Mouse (Mus musculus): Measurements from ENCODE around the gene Rnf212b. TPM values are rescaled to one million over a fixed set of nuclear protein-coding genes. Genes with fewer than 3 reads are reported as not detected.

Rnf212b gene
- polyA plus RNA-seq, 1 experiment from 2014 or later = not detected

DNA sequence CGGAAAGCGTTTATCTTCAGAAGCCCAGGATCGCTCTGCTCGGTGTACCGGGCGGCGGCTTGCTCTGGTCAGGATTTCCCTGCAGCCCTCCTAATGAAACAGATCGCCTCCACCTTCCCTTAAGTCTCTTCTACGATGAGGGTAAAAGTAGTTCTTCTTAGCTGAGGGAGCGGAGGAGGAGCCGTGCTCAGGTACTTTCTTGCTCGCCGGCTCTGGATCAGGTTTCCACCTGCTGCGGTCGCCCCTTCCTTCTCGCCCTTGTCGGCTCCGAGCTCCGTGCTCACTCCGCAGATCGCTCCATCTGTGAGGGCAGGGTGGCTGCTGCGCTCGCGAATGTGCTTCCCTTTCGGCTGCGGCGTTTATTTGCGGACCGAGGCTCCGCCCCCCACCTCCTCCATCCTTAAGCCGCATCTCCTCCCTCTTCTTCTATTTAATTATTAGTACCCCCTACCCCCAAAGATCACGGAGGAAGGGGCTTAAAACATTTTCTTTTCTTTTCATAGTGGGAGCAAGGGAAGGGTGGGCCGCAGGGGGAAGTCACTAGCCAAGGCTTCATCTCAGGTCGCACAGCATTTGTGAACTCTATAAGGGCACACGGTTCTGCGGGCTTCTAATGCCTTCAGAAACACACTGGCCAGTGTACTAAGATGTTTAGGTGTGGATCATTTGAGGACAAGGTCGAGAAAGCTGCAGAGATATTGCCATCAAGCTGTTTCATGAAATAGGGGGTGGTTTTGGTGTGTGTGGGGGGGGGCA, 32.2 kb upstream of the Rnf212b start, which contains the start of gene Slc7a8:
TSS of gene Slc7a8 (minus strand) at position 337 of the 756 bp plus-strand sequence.
- H3K9me3 ChIP-seq (replicated peaks) = no peaks in the 10 kb centered on the region
- H3K27me3 ChIP-seq = peaks cover 30% of the 10 kb centered on the region
- H3K4me3 ChIP-seq = peak within 1 kb of the TSS; percentile 57
- H3K36me3 ChIP-seq (ENCODE audit: poor library complexity, severe bottlenecking) = no peaks in the 10 kb centered on the region
- H3K27ac ChIP-seq = peak within 1 kb of the TSS; percentile 54
- peaks cover 13% of the 10 kb centered on the region; the same call in 1 of the 2 replicates for H3K4me1 ChIP-seq
- 1% methylated on average over 37 of the region's 37 CpGs for WGBS
- H3K4me2 ChIP-seq = peak within 1 kb of the TSS; percentile 92
- peak; percentile 84 for ATAC-seq
- H3K9ac ChIP-seq = peak within 1 kb of the TSS; percentile 67

GRCm38 (mm10) chr14:54782971-54783370, 31.0 kb upstream of the Rnf212b start:
- Histone ChIP-seq H3K4me2 (no peak overlapping the region), H3K9me3 (replicated peaks) (no peaks in the 10 kb centered on the region), H3K36me3 (ENCODE audit: poor library complexity, severe bottlenecking) (no peaks in the 10 kb centered on the region), H3K4me1 (peaks cover 13% of the 10 kb centered on the region; the same call in 1 of the 2 replicates), H3K4me3 (no peak overlapping the region), H3K27ac (no peak overlapping the region), H3K27me3 (peaks cover 30% of the 10 kb centered on the region), H3K9ac (no peak overlapping the region)
- 85% methylated on average over 6 of the region's 6 CpGs for WGBS
- ATAC-seq = no peak

DNA sequence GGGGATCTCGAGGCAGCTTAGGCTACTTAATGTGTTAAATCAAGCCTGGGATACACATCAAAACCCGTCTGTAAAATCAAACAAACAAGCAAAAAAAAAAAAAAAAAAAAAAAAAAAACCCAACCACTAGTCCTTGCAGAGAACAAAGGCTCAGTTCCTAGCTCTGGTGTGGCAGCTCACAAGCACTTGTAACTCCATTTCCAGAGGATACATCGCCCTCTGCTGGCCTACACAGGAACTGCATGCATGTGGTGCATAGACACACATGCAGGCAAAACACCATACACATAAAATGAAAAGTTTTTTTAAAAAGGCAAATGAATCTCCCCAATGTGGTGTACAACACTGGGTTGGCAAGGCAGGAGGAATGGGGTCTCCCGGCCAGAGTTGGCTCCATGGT, 28.0 kb upstream of the Rnf212b start:
- Histone ChIP-seq H3K4me3 (no peak overlapping the region), H3K36me3 (ENCODE audit: poor library complexity, severe bottlenecking) (no peaks in the 10 kb centered on the region), H3K9ac (no peak overlapping the region), H3K27me3 (peaks cover 20% of the 10 kb centered on the region), H3K4me2 (no peak overlapping the region), H3K4me1 (peaks cover 7% of the 10 kb centered on the region; the same call in 1 of the 2 replicates), H3K9me3 (replicated peaks) (no peaks in the 10 kb centered on the region), H3K27ac (no peak overlapping the region)
- WGBS = 48% methylated on average over 4 of the region's 4 CpGs
- no peak for ATAC-seq

DNA sequence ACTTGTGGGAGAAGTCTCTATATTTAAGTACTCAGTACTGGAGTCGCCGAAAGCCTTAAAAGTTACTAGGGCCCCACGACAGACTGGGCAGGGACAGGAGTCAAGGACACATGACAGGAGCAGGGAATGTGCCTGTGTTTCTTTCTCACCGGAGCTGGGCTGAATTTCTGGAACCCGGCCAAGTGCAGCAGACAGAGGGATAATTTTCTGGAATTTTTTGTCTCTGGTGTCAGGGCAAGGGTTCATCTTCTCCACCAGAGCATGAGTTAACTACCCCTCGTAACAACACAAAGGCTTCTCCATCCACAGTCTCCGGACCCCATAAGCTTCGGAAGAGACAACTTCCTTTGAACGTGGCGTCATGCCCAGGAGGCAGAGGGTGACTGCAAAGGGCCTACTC, 27.5 kb upstream of the Rnf212b start:
- 0 out of 2 replicates have a peak, but pooled peaks cover 6% of the 10 kb centered on the region for H3K4me1 ChIP-seq
- H3K27me3 ChIP-seq = peaks cover 20% of the 10 kb centered on the region
- no peak overlapping the region for H3K4me3 ChIP-seq
- no peak for ATAC-seq
- H3K4me2 ChIP-seq = no peak overlapping the region
- no peak overlapping the region for H3K9ac ChIP-seq
- H3K36me3 ChIP-seq (ENCODE audit: poor library complexity, severe bottlenecking) = no peaks in the 10 kb centered on the region
- WGBS = 63% methylated on average over 10 of the region's 10 CpGs
- no peaks in the 10 kb centered on the region for H3K9me3 ChIP-seq (replicated peaks)
- no peak overlapping the region for H3K27ac ChIP-seq

DNA sequence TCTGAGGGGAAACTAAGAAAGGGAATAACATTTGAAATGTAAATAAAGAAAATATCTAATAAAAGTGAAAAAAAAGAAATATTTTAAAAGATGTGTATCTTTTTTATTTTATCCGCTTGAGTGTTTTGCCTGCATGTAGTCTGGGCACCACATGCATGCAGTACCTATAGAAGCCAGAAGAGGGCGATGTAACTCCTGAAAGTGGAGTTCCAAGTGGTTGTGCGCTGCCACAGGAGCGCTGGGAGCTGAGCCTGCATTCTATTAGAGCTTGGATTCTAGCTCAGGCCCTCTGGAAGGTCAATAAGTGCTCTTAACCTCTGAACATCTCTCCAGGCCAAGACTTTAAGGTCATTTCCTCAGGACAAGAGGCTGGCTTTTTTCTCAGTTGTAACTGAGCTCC, 26.7 kb upstream of the Rnf212b start:
- no peaks in the 10 kb centered on the region for H3K9me3 ChIP-seq (replicated peaks)
- no peak for ATAC-seq
- WGBS = 55% methylated on average over 4 of the region's 4 CpGs

DNA sequence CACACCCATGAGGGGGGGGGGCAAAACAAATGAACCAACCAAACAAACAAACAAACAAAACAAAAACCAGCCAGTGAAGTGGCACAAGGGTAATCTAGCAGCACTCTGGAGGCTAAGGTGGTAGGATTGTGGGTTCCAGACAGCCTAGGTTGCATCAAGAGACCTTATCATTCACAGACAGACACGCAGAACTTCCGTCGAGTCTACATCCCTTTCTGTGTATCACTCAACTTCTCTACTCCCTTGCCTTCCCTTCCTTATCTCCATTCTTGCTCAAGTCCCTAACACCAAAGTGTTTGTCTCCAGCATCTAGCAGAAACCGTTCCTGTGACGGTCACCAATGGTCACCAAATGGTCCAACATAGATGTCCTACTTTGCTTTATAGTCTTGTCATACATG, 25.7 kb upstream of the Rnf212b start:
- WGBS = 97% methylated on average over 5 of the region's 5 CpGs
- Histone ChIP-seq H3K27me3 (peaks cover 6% of the 10 kb centered on the region; the same call in 1 of the 2 replicates), H3K4me2 (no peak overlapping the region), H3K27ac (no peak overlapping the region), H3K4me3 (no peak overlapping the region), H3K4me1 (0 out of 2 replicates have a peak, but pooled peaks cover 6% of the 10 kb centered on the region), H3K36me3 (ENCODE audit: poor library complexity, severe bottlenecking) (no peaks in the 10 kb centered on the region), H3K9me3 (replicated peaks) (no peaks in the 10 kb centered on the region), H3K9ac (no peak overlapping the region)
- no peak for ATAC-seq

More for the DNA sequence above, 26.7 kb upstream of the Rnf212b start:
- Histone ChIP-seq H3K4me2 (no peak overlapping the region), H3K27ac (no peak overlapping the region), H3K9ac (no peak overlapping the region), H3K36me3 (ENCODE audit: poor library complexity, severe bottlenecking) (no peaks in the 10 kb centered on the region), H3K4me3 (no peak overlapping the region), H3K27me3 (peaks cover 16% of the 10 kb centered on the region), H3K4me1 (0 out of 2 replicates have a peak, but pooled peaks cover 6% of the 10 kb centered on the region)

- 69% methylated on average over 6 of the region's 6 CpGs for WGBS
- no peak overlapping the region for H3K4me2 ChIP-seq
- H3K4me1 ChIP-seq = no peaks in the 10 kb centered on the region
- H3K27ac ChIP-seq = no peak overlapping the region
- no peak overlapping the region for H3K4me3 ChIP-seq
- no peaks in the 10 kb centered on the region for H3K36me3 ChIP-seq (ENCODE audit: poor library complexity, severe bottlenecking)
- H3K9me3 ChIP-seq (replicated peaks) = no peaks in the 10 kb centered on the region
- 0 out of 2 replicates have a peak, but pooled peaks cover 4% of the 10 kb centered on the region for H3K27me3 ChIP-seq
- H3K9ac ChIP-seq = no peak overlapping the region
- ATAC-seq = no peak
Measured at GRCm38 (mm10) chr14:54792166-54792565, 21.8 kb upstream of the Rnf212b start.

DNA sequence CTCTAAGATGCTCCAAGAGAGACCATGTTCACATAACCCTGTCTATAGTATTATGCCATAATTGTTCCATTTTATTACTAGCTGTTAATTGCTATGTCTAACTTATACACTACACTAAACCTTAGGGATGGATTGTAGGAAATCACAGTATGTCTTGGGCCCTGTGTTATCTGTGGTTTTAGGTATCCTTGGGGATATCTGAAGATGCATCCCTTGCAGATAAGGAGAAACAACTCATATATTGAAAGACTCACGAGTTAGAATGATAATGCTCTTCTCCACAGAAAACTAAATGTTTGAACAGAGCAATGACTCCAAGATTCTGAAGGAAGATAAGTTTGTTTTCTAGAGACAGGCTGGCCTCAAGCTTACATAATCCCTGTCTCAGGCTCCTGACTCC, 20.6 kb upstream of the Rnf212b start:
- Histone ChIP-seq H3K27me3 (0 out of 2 replicates have a peak, but pooled peaks cover 4% of the 10 kb centered on the region), H3K27ac (no peak overlapping the region), H3K36me3 (ENCODE audit: poor library complexity, severe bottlenecking) (no peaks in the 10 kb centered on the region), H3K4me3 (no peak overlapping the region), H3K9me3 (replicated peaks) (no peaks in the 10 kb centered on the region), H3K9ac (no peak overlapping the region), H3K4me1 (no peaks in the 10 kb centered on the region), H3K4me2 (no peak overlapping the region)
- WGBS = 86% methylated on average over 1 of the region's 1 CpGs
- ATAC-seq = no peak

DNA sequence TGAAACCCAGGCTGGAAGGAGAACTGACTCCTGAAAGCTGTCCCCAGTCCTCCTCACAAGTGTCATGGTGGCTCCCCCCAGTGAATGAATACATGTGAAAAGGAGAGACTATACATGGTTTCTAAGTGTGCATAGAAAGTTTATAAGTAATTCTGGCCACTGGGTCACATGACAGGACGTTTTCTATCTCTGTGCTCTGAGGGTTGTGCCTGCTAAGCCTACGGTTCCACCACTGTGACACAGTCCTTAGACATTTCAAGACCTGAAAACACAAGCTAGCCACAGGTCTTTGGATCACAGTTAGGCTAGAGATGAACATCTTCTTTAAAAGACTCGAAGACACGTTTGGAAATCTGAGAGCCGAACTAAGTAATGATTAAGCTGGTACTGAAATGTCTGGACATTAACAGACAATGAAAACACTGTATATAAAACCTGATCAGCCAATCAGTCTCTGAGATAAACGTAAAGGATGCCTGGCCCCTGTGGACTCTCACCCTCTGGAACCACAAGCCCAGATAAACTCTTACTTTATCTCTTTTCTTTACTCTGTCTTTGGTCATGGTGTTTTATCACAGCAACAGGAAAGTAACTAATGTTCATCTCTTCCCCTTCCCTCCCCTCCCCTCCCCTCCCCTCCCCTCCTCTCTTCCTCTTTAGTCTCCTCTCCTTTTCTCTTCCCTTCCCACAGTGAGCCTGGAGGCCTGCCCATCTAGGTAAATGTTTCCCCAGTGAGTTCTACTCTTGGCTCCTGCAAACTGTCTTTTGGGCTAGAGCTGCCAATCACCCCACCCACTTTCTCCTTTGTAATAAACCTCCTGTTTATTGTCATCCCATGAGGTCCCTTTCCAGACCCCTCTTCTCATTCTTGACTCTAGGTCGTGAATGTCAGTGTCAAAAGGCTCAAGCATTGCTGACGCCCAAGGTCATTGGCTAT, 19.8 kb upstream of the Rnf212b start:
- no peak overlapping the region for H3K4me2 ChIP-seq
- WGBS = 86% methylated on average over 8 of the region's 8 CpGs
- no peak overlapping the region for H3K4me3 ChIP-seq
- no peaks in the 10 kb centered on the region for H3K9me3 ChIP-seq (replicated peaks)
- no peak for ATAC-seq
- H3K27ac ChIP-seq = no peak overlapping the region
- no peaks in the 10 kb centered on the region for H3K27me3 ChIP-seq
- H3K9ac ChIP-seq = no peak overlapping the region
- no peaks in the 10 kb centered on the region for H3K4me1 ChIP-seq
- H3K36me3 ChIP-seq (ENCODE audit: poor library complexity, severe bottlenecking) = no peaks in the 10 kb centered on the region

DNA sequence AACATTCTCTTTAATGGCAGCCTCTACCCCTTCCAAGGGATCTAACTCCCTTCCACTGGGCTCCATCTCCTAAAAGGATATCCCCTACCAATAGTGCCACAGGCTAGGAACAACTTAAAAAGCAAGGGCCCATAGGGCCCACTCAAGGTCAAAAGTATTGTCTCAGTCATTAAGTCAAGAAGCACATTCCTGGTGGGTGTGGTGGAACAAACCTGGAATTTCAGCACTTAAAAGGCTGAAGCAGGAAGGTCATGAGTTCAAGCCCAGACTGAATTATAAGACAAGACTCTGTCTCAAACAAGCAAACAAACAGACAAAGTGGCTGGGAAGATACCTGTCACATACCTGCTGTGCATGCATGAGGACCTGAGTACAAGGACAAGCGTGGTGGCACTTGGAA, 18.0 kb upstream of the Rnf212b start:
- Histone ChIP-seq H3K9me3 (replicated peaks) (no peaks in the 10 kb centered on the region), H3K4me3 (no peak overlapping the region), H3K9ac (no peak overlapping the region), H3K27ac (no peak overlapping the region), H3K4me2 (no peak overlapping the region), H3K36me3 (ENCODE audit: poor library complexity, severe bottlenecking) (no peaks in the 10 kb centered on the region), H3K4me1 (no peaks in the 10 kb centered on the region), H3K27me3 (no peaks in the 10 kb centered on the region)
- no peak for ATAC-seq
- WGBS = 67% methylated on average over 1 of the region's 1 CpGs

- H3K9me3 ChIP-seq (replicated peaks) = no peaks in the 10 kb centered on the region
- no peak overlapping the region for H3K27ac ChIP-seq
- no peaks in the 10 kb centered on the region for H3K36me3 ChIP-seq (ENCODE audit: poor library complexity, severe bottlenecking)
- no peak overlapping the region for H3K4me3 ChIP-seq
- ATAC-seq = no peak
- H3K9ac ChIP-seq = no peak overlapping the region
- H3K4me2 ChIP-seq = no peak overlapping the region
- H3K4me1 ChIP-seq = no peaks in the 10 kb centered on the region
- no peaks in the 10 kb centered on the region for H3K27me3 ChIP-seq
- WGBS = 91% methylated on average over 15 of the region's 15 CpGs
Measured at GRCm38 (mm10) chr14:54796760-54797159, 17.2 kb upstream of the Rnf212b start.

GRCm38 (mm10) chr14:54799686-54800085, 14.3 kb upstream of the Rnf212b start:
- no peak overlapping the region for H3K27ac ChIP-seq
- no peaks in the 10 kb centered on the region for H3K4me1 ChIP-seq
- no peaks in the 10 kb centered on the region for H3K9me3 ChIP-seq (replicated peaks)
- H3K9ac ChIP-seq = no peak overlapping the region
- no peaks in the 10 kb centered on the region for H3K36me3 ChIP-seq (ENCODE audit: poor library complexity, severe bottlenecking)
- no peaks in the 10 kb centered on the region for H3K27me3 ChIP-seq
- ATAC-seq = no peak
- H3K4me2 ChIP-seq = no peak overlapping the region
- 49% methylated on average over 10 of the region's 10 CpGs for WGBS
- no peak overlapping the region for H3K4me3 ChIP-seq
